Mouse (Mus musculus): ENCODE measurements at regions not wholly inside any gene's neighbourhood (a gene's known extent, or its start where the extent isn't known, plus 50 kb on each side); places are given as distances from the start of the nearest gene placed in this dataset.

GRCm38 (mm10) chr8:126704706-126705105, 110.9 kb upstream of the Irf2bp2 start:
- no peak for TF ChIP-seq POLR2A (IDR thresholded peaks at IDR 0.05; ENCODE audit: insufficient read depth, low read depth, low read length)
- TF ChIP-seq CTCF (IDR thresholded peaks at IDR 0.05), result no peak

Data from heart, adult 2 months (tissue).